Mouse (Mus musculus): ENCODE measurements at regions not wholly inside any gene's neighbourhood (a gene's known extent, or its start where the extent isn't known, plus 50 kb on each side); places are given as distances from the start of the nearest gene placed in this dataset.

DNA sequence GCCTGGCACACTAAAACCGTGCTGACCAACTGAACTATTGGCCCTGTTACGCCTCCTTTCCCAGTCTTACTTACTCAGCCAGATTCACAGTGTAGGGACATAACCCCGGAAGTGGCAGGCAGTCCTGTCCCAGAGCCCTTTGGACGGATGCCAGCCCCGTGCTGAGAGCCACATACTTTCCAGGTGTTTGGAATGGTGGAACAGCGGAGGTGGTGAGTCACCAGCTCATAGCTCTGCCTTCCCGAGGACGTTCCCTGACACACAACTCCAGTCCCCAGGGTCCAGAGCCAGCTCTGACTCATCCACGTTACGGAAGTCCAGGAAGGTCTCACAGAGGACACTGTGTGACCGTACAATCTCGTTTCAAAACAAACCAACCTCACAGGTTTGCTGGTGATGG, 61.2 kb upstream of the Zfp217 start:
- TF ChIP-seq FLI1 (IDR thresholded peaks at IDR 0.05; ENCODE audit: low read length) (no peak), GATA1 (IDR thresholded peaks at IDR 0.05; ENCODE audit: borderline replicate concordance, low read length) (no peak)
